Mouse (Mus musculus) hindlimb bud, embryonic 11.5 days (tissue): ENCODE measurements around the gene Bbox1.

Source experiments
- DNase-seq: peaks from one replicate; pipeline ENCODE4 v3.0.0-alpha.2; 2012; ENCODE audit warnings: low read depth, low spot score; ENCODE audit errors: extremely low spot score

Bbox1 gene

GRCm38 (mm10) chr2:110314509-110315155, at the start of gene Bbox1:
Gene Bbox1, minus strand, starts transcription at chr2:110314560.
- no peak for DNase-seq

GRCm38 (mm10) chr2:110363855-110364254, 49.5 kb upstream of the Bbox1 start:
- DNase-seq = no peak

- DNase-seq = peak; percentile 20
Observed at GRCm38 (mm10) chr2:110362432-110363283, 48.3 kb upstream of the Bbox1 start, which contains the start of gene Fibin. Gene Fibin, minus strand, starts transcription at chr2:110363183.

- DNase-seq = no peak
Observed at GRCm38 (mm10) chr2:110353302-110353970, 39.1 kb upstream of the Bbox1 start.

- no peak for DNase-seq
Observed at GRCm38 (mm10) chr2:110351843-110352251, 37.5 kb upstream of the Bbox1 start.

- DNase-seq = no peak
Observed at GRCm38 (mm10) chr2:110351406-110351805, 37.0 kb upstream of the Bbox1 start.

- no peak for DNase-seq
Observed at GRCm38 (mm10) chr2:110328953-110329352, 14.6 kb upstream of the Bbox1 start.

GRCm38 (mm10) chr2:110319949-110320348, 5.6 kb upstream of the Bbox1 start:
- no peak for DNase-seq

GRCm38 (mm10) chr2:110319266-110319665, 4.9 kb upstream of the Bbox1 start:
- DNase-seq = no peak

- DNase-seq = no peak
Observed at GRCm38 (mm10) chr2:110318719-110319118, 4.4 kb upstream of the Bbox1 start.

- no peak for DNase-seq
Observed at GRCm38 (mm10) chr2:110316116-110316883, 1.9 kb upstream of the Bbox1 start.

- no peak for DNase-seq
Observed at GRCm38 (mm10) chr2:110314074-110314473, 286 bp downstream of the Bbox1 start.

GRCm38 (mm10) chr2:110313305-110313824, 995 bp downstream of the Bbox1 start:
- no peak for DNase-seq

GRCm38 (mm10) chr2:110305358-110306283, 8.7 kb downstream of the Bbox1 start:
- no peak for DNase-seq

- DNase-seq = no peak
Observed at GRCm38 (mm10) chr2:110302261-110302660, 12.1 kb downstream of the Bbox1 start.

- no peak for DNase-seq
Observed at GRCm38 (mm10) chr2:110301314-110301713, 13.0 kb downstream of the Bbox1 start.

GRCm38 (mm10) chr2:110294927-110295326, 19.4 kb downstream of the Bbox1 start:
- peak; percentile 58 for DNase-seq

- no peak for DNase-seq
Observed at GRCm38 (mm10) chr2:110287959-110288358, 26.4 kb downstream of the Bbox1 start.

GRCm38 (mm10) chr2:110285829-110286504, 28.4 kb downstream of the Bbox1 start:
- DNase-seq = no peak
